Mouse (Mus musculus): ENCODE results near the gene Ap5m1. TPM values are rescaled to one million over a fixed set of nuclear protein-coding genes. Genes with fewer than 3 reads are reported as not detected.

Gene Ap5m1
- polyA plus RNA-seq, 1 experiment from 2014 or later, result 26.7 TPM

DNA sequence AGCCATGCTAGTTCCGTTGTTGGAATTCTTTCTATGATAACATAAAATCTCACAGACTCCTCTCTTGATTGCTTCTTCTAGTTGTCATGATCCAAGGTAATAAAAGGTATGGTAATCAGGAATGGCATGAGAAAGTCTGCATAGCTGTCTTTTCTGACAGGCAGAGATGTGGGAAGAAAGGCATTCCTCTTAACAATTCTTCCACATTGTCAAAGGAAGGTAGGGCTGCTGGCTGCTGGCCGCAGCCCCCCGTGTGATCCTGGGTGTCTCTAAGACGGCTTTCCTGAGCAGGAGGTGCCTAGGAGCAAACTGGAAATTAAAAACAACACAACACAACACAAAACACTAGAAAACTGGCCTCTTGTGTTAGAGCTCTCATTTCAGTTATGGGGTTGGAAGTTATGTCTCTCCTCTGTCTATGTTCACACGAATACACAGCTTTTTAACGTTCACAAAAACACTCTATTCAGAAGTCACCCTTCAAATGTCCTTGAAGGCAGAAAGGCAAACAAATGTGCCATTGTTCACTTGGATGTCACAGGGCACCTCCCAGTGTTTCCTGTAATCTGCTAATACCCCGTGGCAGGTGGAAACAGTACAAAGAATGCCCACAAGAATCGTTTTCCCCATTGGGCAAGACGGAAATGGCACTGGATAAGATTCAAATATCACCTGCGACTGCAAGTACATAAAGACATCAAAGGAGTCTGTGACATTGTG is 62.8 kb downstream of the Ap5m1 start:
- H3K4me2 ChIP-seq, result no peak overlapping the region
- no peaks in the 10 kb centered on the region for H3K9me3 ChIP-seq
- H3K36me3 ChIP-seq, result no peaks in the 10 kb centered on the region
- no peak overlapping the region for H3K4me3 ChIP-seq (replicated peaks)
- no peak overlapping the region for H3K9ac ChIP-seq (replicated peaks)
- no peaks in the 10 kb centered on the region for H3K4me1 ChIP-seq (replicated peaks)
- WGBS, result 68% methylated on average over 10 of the region's 10 CpGs
- no peak for ATAC-seq (ENCODE audit: insufficient number of reproducible peaks, insufficient read depth, low FRiP score, low TSS enrichment, low read depth)
- no peaks in the 10 kb centered on the region for H3K27me3 ChIP-seq
- H3K27ac ChIP-seq, result no peak overlapping the region

DNA sequence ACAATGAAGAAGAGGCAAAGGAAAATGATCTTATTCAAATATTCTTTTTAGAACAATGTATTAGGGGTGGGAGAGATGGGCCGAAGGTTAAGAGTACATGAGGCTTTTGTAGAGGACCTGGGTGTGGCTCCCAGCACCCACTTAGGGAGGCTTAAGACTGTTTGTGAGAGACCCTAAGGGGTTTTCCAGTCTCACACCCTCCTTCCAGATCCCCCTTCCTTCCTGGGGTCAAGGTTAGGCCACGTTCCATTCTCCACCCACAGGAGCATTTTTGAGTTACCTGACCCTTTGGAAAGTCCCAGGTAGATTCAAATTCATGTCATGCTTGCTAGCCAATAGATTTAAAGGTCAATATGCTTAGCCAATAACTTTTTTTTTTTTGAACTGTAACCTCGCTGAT is 66.5 kb downstream of the Ap5m1 start:
- ATAC-seq (ENCODE audit: insufficient number of reproducible peaks, insufficient read depth, low FRiP score, low TSS enrichment, low read depth), result no peak
- H3K4me1 ChIP-seq (replicated peaks), result no peaks in the 10 kb centered on the region
- H3K4me3 ChIP-seq (replicated peaks), result no peak overlapping the region
- no peak overlapping the region for H3K9ac ChIP-seq (replicated peaks)
- H3K36me3 ChIP-seq, result no peaks in the 10 kb centered on the region
- WGBS, result 86% methylated on average over 3 of the region's 3 CpGs
- H3K9me3 ChIP-seq, result no peaks in the 10 kb centered on the region
- no peak overlapping the region for H3K27ac ChIP-seq
- no peak overlapping the region for H3K4me2 ChIP-seq
- H3K27me3 ChIP-seq, result no peaks in the 10 kb centered on the region

DNA sequence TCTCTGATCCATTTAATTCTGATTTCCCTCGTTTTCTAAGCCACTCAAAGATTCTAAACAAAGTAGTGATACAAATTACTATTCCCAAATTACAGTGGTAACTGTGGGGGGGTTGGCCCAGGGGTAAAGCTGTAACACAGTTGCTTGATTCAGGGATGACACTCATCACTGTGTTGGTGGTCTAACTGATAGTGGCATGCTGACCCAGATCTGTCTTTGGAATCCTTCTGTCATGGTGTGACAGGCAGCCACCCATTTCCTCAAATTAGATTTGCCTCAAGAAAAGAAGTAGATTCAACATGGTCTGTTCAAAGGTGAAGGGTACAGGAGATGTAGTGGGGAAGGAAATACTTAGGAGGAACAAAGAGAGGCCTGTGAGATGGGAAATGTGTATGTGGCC is 72.3 kb downstream of the Ap5m1 start:
- Histone ChIP-seq H3K27me3 (no peaks in the 10 kb centered on the region), H3K9ac (replicated peaks) (no peak overlapping the region), H3K9me3 (no peaks in the 10 kb centered on the region), H3K27ac (no peak overlapping the region), H3K36me3 (no peaks in the 10 kb centered on the region), H3K4me2 (no peak overlapping the region), H3K4me1 (replicated peaks) (no peaks in the 10 kb centered on the region), H3K4me3 (replicated peaks) (no peak overlapping the region)
- WGBS, result 64% methylated on average over 1 of the region's 1 CpGs
- ATAC-seq (ENCODE audit: insufficient number of reproducible peaks, insufficient read depth, low FRiP score, low TSS enrichment, low read depth), result no peak

DNA sequence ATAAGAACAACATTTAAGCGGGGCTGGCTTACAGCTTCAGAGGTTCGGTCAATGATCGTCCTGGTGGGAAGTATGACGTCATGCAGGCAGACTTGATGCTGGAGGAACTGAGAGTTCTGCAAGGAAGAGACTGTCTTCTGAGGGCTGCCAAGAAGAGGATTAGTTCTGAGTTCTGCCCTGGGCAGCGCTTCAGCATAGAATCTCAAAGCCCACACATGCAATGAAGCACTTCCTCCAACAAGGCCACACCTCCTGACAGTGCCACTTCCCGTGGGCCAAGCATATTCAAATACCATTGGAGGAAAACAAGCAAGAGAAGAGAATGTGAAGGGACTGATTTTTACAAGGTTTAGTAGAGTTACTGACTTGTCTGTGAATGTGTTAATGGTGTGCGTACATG is 74.9 kb downstream of the Ap5m1 start:
- no peaks in the 10 kb centered on the region for H3K9me3 ChIP-seq
- 88% methylated on average over 7 of the region's 7 CpGs for WGBS

More for the DNA sequence above, 74.9 kb downstream of the Ap5m1 start:
- Histone ChIP-seq H3K4me3 (replicated peaks) (no peak overlapping the region), H3K9ac (replicated peaks) (no peak overlapping the region), H3K36me3 (no peaks in the 10 kb centered on the region), H3K4me2 (no peak overlapping the region), H3K27ac (no peak overlapping the region), H3K4me1 (replicated peaks) (no peaks in the 10 kb centered on the region), H3K27me3 (no peaks in the 10 kb centered on the region)
- ATAC-seq (ENCODE audit: insufficient number of reproducible peaks, insufficient read depth, low FRiP score, low TSS enrichment, low read depth), result no peak

Other genes starting within 250 kb of the Ap5m1 start
- 64.0 and 66.4 TPM in 2 replicates for gene Exoc5, start 556 bp downstream of the Ap5m1 start, polyA plus RNA-seq (2016; fragmentation: Nextera tagmentation; extraction: Ambion mirVana)
- gene Naa30, start 106.1 kb downstream of the Ap5m1 start, polyA plus RNA-seq (2016; fragmentation: Nextera tagmentation; extraction: Ambion mirVana), result 17.9 and 19.1 TPM in 2 replicates
- 0.05 TPM in 1 of 2 replicates, not detected in the other for gene ccdc198, start 179.4 kb downstream of the Ap5m1 start, polyA plus RNA-seq (2016; fragmentation: Nextera tagmentation; extraction: Ambion mirVana)